Mouse (Mus musculus) large intestine, adult 2 months (tissue): Measurements from ENCODE around the gene Ankrd23. TPM values are rescaled to one million over a fixed set of nuclear protein-coding genes. Genes with fewer than 3 reads are reported as not detected.

Experiments
- DNase-seq: peaks from one replicate; pipeline ENCODE4 v3.0.0-alpha.2; 2012; ENCODE audit warnings: low read depth, low spot score
- WGBS: fragments of 180-500 bp; shearing (Covaris S2); methylation state at CpG from one replicate; pipeline ENCODE4 v1.1.7; 2018; 5-methylcytosine and 5-hydroxymethylcytosine counted together
- polyA plus RNA-seq: library from polyadenylated mRNA; depleted of rRNA; stranded (reverse); fragments of >200 nt; gene quantifications from 2 replicates; pipeline ENCODE4 v1.2.3, GENCODE M21; 2012

Ankrd23 gene
- polyA plus RNA-seq, 1 experiment, result 6.5 TPM

DNA sequence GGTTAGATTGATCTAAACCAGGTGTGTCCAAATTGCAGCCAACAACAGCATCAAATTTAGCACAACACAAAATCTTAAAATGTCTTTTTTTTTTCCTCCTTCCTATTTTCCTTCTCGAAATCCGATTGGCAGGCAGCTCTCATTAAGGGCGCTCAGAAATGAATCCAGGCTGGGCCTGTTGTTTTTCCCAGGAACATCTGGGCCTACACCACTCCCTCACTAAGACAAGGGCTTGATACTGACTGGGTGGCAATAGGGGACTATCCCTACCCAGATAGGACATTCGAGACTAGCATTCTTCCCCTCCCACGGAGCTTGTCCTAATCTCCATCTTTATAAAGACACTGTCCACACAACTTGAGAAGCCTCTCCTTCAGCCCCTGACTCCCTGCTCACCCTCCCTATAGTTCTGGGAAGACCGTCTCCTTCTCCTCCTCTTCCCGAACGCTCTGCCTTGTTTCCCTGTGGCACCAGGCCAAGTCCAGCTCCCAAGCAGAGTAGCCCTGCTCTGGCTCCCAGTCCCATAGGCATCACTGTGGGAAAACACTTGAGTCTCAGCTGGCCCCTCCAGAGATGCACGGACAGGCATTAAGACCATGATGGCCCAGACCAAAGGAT, 11.4 kb upstream of the Ankrd23 start:
- WGBS, result 35% methylated on average over 9 of the region's 9 CpGs
- DNase-seq, result no peak

DNA sequence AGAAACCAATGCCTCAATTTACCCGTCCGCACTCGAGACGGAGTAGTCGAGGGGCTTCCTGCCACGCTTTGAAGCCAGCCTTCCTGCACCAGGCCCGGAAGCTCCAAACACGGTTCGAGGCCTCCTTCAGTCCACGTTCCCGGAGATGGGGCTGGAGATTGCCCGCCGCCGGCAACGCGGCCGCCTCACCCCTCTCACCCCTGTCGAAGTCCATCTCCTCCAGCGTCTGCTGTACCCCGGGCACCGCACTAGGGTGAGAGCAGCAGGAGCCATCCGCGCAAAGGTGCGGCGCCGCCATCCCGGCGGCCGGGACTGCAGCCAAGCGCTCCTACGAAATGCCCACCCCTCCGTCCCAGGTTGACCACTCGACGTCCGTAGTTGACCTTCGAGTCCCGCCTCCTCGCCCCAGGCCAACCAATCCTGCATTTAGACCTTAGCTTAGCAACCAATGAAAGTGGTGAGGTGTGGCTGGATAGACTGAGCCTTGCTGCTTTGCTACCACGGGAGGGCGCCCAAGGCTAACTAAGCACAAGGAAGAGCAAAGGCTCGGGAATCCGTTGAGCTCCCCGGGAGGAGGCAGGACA, 10.3 kb upstream of the Ankrd23 start, which contains the start of gene Ankrd39:
Ankrd39 (minus strand) TSS at position 558 of the 584 bp plus-strand sequence.
- under 1% methylated on average over 43 of the region's 43 CpGs for WGBS
- peak; percentile 97 for DNase-seq

DNA sequence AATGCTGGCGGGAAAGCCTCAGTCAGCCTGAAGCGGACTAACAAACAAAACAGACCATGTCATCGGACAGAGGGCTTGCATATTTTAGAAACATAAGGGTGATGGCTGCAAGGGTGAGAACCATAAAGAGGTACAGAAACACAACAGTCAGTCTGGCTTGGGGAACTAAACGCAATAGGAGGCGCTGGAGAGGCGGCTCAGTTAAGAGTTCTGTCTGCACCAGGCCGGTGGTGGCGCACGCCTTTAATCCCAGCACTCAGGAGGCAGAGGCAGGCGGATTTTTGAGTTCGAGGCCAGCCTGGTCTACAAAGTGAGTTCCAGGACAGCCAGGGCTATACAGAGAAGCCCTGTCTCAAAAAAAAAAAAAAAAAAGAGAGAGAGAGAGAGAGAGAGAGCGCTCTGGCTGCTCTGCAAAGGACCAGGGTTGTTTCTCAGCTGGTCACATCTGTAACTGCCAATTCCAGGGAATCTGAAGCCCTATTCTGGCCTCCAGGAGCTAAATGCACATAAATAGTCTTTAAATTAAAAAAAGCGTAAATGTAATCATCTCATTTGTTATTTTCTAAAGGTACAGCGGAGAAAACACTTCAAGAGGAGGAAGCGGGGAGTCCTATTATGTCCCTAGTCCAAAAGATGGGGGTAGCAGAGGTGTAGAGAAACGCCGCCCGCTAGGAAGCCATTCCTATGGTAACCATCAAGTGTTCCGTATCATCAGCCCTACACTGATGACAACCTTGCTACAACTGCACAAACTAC, 9.3 kb upstream of the Ankrd23 start:
- DNase-seq, result no peak
- WGBS, result 66% methylated on average over 19 of the region's 19 CpGs

DNA sequence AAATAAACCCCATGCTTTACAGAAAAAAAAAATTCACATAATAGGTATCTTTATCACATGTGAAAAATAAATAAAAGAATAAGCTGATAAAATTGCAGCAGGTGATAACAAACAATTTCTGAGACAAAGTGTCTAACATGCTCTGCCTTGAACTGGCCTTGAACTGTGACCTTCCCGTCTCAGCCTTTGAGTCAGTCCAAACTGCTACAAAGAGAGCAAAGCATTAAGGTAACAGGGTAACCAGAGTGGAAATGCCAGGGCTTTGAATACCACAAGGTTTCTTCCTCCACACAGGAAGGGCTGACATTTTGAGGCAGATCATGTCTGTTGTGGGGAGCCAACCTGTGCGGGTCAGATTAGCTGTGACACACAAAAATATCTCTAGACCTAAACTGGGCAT, 8.7 kb upstream of the Ankrd23 start:
- no peak for DNase-seq
- 78% methylated on average over 2 of the region's 2 CpGs for WGBS

DNA sequence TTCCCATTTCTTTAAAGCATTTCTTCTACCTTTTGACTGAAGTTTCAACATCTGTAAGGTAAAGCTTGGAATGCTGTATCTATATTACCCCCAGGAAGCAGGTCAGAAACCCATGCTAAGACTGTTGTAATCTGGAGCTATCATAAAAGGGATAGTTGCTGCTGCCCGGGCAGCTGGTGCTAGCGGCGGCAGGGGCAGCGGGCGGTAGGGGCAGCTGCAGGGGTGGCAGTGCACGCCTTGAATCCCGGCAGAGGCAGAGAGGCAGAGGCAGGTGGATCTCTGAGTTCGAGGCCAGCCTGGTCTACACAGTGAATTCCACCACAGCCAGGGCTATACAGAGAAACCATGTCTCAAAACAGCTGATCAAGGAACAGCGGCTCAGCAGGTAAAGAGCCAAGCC, 6.2 kb upstream of the Ankrd23 start:
- DNase-seq, result no peak
- WGBS, result 85% methylated on average over 9 of the region's 9 CpGs

DNA sequence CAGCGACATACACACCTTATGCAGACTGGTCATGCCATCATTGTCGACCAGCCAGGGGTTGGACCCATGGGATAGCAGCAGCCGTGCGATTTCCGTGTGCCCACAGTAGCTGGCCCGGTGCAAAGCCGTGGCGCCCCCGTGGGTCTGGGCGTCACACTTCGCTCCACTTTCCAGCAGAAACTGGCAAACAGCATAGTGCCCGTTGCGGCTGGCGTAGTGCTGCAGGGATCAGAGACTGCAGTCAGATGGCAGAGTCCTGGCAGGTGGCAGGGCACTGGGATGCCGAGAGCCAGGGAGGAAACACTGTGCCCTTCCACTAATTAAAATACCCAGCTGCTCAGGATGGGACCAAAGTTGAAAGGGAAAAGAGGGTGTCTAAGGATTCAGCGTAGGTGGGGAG, 5.2 kb upstream of the Ankrd23 start:
- WGBS, result 95% methylated on average over 16 of the region's 16 CpGs
- no peak for DNase-seq

DNA sequence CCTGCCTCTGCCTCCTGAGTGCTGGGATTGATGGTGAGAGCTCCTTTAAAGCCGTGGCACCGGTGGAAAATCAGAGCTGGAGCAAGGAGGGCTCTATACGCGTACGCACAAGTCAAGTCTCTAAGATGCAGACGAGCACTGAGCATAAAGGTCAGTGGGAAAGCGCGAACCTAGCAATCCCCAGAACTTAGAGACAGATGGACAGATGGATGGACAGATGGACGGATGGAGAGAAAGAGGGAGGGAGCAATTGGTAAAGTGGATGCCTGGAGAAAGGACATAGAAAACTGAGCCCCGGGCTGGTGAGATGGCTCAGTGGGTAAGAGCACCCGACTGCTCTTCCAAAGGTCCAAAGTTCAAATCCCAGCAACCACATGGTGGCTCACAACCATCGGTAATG, 4.1 kb upstream of the Ankrd23 start:
- DNase-seq, result no peak
- 93% methylated on average over 12 of the region's 12 CpGs for WGBS

DNA sequence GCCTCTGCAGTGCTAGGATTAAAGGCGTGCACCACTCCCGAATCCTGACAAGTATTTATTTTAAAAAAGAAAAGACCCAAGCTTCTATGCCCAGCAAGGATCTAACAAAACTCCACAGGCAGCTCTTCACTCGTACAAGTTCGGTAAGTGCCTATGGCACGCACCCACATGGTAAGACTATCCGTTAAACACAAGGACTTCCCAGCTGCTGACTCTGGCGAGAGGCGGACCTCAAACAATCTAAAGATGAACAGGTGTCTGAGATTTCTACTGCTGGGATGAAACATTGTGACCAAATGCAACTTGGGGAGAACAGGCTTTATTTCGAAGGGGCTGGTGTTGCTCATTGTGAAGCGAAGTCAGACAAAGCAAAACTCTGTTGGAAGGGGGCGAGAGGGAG, 3.4 kb upstream of the Ankrd23 start:
- WGBS, result 92% methylated on average over 11 of the region's 11 CpGs
- no peak for DNase-seq

DNA sequence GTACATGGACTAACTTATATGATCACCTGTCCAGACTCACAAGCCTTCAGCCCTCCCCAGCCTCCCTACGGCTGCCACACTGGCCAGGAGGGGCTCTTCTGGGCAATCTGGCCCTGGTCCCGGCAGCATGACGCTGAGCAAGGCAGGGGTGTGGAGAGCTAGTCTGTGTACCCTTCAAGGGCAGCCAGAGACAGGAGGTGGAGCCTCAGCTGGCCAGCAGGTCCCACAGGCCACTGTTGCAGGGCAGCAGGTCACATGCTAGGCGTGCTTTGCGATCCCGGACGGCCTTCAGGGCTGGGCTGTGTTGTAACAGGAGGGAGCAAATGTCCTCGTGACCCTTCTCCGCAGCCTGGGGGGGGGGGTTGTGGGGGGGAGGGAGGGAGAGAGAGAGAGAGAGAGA, 2.5 kb upstream of the Ankrd23 start, which contains the start of gene Gm42417:
Gm42417 (minus strand) TSS at position 244 of the 400 bp plus-strand sequence.
- WGBS, result 50% methylated on average over 9 of the region's 9 CpGs

DNA sequence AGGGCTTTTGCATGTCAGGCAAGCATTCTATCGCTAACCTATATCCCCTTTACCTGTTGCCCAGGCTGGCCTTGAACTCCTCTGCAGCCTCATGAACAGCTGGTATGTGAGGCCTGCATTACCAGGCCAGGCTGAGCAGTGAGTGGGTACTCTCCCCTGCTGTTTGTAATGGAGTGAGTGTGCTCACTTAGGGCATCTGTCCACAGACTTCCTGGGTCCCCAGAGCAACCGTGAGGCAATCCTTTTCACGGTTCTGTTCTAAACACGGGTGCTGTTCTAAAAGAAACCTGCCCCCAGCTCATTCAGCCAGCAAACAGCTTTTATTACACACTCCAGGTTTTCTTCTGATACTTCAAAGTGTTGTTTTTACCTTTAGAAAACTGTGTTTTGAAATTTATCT, 2.0 kb upstream of the Ankrd23 start:
- 76% methylated on average over 4 of the region's 4 CpGs for WGBS
- DNase-seq, result no peak

More for the DNA sequence above, 2.5 kb upstream of the Ankrd23 start, which contains the start of gene Gm42417:
- DNase-seq, result no peak

DNA sequence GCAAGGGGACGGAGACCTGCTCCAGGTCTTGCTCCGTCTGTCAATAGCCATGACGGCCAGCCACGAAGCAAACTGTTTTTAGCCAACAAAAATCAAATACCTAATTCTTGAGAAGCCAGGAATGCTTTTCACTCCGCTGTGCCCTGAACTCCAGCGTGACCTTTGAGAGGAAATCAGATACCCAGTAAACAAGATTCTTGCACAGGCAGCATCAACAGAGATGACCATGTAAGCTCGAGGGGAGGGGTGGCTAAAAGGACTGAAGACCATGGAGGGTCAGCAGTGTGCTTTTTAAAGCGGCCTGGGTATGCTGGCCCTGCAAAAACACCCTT, 320 bp downstream of the Ankrd23 start:
- DNase-seq, result no peak
- WGBS, result 79% methylated on average over 8 of the region's 8 CpGs

DNA sequence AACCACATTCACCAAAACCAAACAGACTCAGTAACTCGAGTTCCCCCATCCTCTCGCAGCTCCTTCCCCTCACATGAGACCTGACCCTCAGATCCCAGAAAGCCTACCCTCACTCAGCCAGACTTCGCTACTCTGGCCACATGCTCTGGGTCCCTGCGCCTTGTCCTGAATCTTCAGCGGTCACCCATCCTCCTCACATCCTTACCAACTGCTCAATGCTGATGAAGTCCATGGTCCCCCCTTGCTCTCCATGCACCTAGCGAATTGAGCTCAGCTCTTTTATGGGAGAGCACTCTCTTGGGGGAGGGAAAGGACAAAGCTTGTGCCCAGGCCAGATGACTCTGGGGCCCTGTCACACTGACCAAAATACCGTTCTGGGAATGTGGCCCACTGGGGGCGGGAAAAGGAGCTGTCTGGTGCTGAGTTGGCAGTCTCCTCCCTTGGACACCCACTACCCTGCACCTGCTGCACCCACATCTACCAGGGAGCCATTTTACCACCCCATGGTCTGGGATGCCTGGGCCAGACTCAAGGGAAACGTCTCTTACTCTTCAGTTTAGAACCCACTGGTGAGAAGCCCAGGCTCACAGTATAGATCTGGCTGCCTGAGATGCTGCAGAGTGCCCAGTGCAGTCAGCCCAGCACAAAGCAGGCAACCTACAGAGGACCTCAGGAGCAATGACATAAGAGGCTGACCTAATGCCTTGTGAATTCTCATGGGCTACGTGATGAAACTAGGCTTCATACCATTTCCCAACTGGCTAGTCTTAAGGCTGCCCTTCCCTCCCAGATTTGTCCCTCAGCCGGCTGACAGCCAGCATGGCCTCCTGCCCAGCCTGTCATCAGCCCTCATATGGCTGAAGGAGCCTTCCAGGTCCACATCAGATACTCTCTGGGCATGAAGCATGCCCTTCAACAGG, 946 bp downstream of the Ankrd23 start:
- 83% methylated on average over 11 of the region's 11 CpGs for WGBS
- DNase-seq, result no peak

DNA sequence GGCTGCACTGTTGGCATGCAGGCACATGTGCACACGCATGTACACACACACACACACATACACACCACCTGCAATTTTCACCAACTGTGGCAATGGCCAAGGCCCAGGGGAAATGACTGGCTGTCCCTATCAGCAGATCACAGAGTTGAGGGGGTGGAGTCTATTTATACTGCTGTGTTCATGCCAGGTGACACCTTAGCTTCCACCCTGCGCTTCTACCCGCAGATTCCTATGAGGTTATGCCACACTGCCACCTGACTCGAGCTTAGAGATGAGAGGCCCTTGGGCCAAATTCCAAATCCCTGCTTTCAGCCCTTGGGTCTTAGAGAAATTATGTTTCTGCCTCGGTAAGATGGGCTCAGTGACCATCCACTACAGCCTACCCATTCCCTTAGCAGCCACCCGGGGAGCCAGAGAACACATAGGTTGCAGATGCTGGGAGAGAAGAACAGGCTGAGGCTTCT, 2.1 kb downstream of the Ankrd23 start:
- no peak for DNase-seq
- 29% methylated on average over 6 of the region's 6 CpGs for whole genome bisulfite sequencing

DNA sequence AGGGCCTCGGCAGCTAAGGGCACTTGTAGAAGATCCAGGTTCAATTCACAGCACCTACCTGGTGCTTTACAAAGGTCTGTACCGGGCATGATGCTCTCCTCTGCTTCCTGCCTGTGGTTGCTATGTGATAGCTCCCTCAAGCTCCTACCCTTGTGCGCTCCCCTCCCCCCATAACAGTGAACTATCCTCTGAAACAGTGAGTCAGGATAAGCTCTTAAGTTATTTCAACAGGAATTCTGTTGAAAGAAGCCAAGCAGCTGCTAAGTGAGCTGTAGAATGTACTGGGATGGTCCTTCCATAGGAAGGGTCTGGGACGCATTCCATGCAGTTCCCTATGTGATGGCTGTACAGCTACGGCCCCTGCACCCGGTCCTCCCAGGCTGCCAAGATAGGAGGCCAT, 3.1 kb downstream of the Ankrd23 start:
- 84% methylated on average over 6 of the region's 6 CpGs for WGBS
- DNase-seq, result no peak

DNA sequence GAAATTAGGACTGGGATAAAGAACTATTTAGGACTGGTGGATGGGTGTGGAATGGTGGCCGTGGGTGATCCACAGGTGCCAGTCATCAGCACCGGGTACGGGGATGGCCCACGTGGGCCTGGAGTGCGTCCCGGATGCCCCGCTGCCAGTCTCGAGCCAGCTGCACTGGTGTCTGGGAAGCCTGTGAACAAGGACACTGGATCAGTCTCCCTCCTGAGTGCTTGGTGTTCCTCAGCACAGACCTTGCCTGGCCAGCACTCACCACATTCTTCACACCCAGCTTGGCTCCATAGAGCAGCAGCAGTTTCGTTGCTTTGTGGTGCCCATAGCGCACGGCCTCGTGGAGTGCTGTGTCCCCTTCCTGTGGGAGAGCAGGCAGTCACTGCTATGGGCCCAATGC, 5.2 kb downstream of the Ankrd23 start:
- DNase-seq, result no peak
- WGBS, result 91% methylated on average over 12 of the region's 12 CpGs

DNA sequence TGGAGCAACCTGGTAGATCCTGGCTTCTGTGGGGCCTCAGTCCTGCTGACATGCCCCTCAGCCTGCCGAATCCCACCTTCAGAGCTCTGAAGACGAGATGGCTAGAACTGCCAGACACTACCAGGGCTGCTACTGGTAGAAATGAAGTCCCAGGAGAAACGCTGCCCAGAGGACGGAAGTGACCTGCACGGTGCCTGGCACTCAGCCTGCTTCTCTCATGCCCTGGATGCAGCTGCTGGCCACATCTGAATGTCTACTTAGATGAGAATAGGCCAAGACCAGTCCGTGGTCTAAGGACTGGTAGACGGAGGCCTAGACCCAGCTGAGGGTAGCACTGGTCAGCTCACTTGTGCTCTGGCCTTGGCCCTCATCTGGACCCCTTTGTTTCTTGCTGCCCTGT, 5.7 kb downstream of the Ankrd23 start:
- DNase-seq, result no peak
- WGBS, result 88% methylated on average over 7 of the region's 7 CpGs

DNA sequence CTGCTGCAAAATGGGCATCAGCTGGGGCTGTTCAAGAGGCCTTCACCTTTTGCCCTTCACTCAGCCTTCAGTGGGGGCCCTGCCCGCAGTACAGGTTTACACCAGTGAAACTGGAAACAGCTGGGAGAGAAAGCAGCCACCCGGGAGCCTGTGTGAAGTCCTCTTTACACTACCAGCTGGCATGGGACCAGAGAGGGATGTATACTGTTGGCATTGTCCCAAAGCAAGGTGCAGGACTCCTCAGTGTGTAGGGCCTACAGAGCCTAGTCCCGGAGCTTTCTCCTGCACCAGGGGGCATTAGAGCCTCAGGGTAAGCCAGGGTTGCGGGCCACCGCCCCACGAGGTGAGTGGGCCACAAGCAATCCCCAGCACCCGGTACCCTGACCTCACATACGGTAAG, 6.2 kb downstream of the Ankrd23 start:
- 55% methylated on average over 8 of the region's 8 CpGs for WGBS
- DNase-seq, result no peak

DNA sequence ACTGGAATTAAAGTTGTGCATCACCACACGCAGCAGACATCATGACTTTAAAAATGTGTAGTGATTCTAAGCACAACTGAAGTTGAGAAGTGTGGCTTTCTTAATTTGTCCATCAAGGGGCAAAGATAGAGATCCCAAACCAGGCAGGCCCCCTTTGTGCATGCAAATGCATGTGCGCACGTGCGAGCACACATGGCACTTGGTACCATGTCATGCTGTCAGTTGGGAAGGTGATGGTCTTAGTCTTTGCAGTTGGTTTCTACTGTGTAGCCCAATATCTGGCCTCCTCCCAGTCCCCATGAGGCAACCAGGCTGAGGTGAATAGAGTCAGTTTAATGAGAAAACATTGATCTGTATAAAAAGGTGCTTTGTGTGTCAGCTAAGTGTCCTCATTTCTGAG, 6.8 kb downstream of the Ankrd23 start:
- WGBS, result 96% methylated on average over 4 of the region's 4 CpGs
- no peak for DNase-seq

DNA sequence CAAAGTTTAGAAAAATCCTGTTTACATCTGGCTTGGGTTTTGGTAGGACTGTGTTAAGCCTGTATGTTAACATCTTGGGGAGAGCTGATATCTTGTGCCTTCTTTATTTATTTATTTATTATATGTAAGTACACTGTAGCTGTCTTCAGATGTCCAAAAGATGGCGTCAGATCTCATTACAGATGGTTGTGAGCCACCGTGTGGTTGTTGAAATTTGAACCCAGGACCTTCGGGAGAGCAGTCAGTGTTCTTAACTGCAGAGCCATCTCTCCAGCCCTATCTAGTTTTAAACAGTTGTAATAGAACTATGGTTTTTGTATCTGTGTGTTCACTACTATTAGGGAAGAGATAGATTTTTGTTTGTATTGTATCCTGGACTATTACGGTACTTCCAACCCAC, 7.4 kb downstream of the Ankrd23 start:
- no peak for DNase-seq
- 85% methylated on average over 4 of the region's 4 CpGs for WGBS

DNA sequence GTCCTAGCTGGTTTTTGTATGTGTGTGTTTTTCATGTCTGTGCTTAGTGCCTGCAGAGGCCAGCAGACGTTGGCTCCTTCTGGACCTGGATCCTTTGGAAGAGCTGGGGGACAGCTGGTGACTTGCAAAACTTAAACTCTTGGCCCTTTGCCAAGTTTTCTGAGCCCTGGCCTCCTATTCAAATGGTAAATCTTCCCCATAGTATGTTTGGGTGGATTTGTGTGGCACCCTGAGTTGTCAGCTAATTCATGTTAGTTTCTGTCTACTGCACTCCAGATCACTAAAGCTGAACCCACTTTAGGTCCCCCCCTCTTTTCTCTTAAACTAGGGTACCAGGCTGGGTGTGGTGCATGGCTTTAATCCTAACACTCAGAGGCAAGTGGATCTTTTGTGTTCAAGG, 8.3 kb downstream of the Ankrd23 start:
- 16% methylated on average over 1 of the region's 1 CpGs for WGBS

More for the DNA sequence above, 8.3 kb downstream of the Ankrd23 start:
- DNase-seq, result no peak
